Mouse (Mus musculus): ENCODE results near the gene Tmem102.

Tmem102 gene

DNA sequence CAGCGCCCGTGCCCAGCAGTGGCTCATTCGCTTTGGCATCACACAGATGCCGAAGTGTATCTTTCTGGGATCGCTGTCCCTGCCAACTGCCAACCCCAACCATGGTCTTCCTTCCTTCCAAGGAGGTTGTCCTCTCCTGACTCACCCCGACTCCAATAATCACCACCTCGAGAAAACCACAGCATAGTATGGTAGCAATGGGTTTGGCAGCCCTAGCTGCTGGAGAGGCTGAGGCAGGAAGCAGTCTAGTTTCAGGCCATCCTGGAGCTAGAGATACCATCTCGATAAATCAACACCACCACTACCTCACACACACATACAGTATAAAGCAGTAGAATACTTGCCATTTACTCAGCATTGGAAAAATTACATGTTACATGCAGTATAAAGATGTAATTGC is 13.4 kb upstream of the Tmem102 start:
- no peak for DNase-seq (ENCODE audit: low spot score)

GRCm38 (mm10) chr11:69818365-69818764 is 12.9 kb upstream of the Tmem102 start, which contains the start of gene Spem2:
Spem2 (minus strand) TSS chr11:69818465.
- no peak for DNase-seq (ENCODE audit: low spot score)

DNA sequence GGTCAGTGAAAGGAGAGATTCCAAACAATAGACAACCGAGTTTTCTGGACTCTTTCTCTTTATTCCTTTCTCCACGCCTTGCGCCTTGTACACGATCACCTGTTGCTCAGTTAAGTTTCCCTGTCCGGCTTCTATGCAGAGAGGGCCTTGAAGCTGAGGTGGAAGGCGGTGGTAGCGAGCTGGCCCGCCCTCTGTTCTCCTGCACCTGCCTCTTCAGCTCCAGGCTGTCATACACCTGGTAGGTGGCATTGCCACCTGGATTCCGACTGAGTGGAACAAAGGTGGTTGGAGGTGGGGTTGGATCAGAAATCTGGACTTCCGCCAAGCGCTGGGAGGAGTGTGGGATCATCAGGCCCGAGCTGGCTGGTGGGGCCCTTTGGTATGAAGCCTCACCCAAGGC is 11.1 kb upstream of the Tmem102 start:
- DNase-seq (ENCODE audit: low spot score): no peak

GRCm38 (mm10) chr11:69815155-69815554 is 9.7 kb upstream of the Tmem102 start, which contains the start of gene Gm39566:
Gm39566 (minus strand) TSS chr11:69815298.
- no peak for DNase-seq (ENCODE audit: low spot score)

GRCm38 (mm10) chr11:69810280-69810679 is 4.9 kb upstream of the Tmem102 start:
- DNase-seq (ENCODE audit: low spot score): no peak

DNA sequence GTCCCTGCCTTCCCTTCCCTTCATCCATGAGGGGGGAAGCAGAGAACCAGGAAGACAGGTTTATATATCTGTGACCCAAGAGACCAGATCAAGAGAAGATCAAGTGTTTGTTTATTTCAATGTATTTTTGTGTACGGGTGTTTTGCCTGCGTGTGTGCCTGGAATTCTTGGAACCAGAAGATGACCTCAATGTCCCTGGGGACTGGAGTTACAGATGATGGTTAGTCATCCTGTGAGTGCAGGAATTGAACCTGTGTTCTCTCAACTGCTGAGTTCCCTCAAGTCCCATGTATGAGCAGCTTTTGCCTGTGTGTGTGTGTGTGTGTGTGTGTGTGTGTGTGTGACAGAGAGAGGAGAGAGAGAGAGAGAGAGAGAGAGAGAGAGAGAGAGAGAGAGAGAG is 2.2 kb upstream of the Tmem102 start:
- DNase-seq (ENCODE audit: low spot score): no peak

DNA sequence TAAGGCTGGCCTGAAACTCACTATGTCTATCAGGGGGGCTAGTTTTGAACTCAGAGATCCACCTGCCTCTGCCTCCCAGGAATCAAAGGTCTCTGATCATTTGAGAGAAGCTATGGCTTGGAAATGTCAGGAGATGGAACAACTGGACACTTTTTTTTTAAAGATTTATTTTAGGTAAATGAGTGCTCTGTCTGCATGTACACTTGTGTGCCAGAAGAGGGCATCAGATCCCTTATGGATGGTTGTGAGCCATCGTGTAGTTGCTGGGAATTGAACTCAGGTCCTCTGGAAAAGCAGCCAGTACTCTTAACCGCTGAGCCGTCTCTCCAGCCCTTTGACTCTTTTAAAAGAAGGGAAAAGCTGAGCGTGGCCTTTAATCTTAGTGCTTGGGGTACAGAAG is 954 bp upstream of the Tmem102 start:
- no peak for DNase-seq (ENCODE audit: low spot score)

GRCm38 (mm10) chr11:69804652-69804940 is 828 bp downstream of the Tmem102 start:
- DNase-seq (ENCODE audit: low spot score): peak; percentile 66

DNA sequence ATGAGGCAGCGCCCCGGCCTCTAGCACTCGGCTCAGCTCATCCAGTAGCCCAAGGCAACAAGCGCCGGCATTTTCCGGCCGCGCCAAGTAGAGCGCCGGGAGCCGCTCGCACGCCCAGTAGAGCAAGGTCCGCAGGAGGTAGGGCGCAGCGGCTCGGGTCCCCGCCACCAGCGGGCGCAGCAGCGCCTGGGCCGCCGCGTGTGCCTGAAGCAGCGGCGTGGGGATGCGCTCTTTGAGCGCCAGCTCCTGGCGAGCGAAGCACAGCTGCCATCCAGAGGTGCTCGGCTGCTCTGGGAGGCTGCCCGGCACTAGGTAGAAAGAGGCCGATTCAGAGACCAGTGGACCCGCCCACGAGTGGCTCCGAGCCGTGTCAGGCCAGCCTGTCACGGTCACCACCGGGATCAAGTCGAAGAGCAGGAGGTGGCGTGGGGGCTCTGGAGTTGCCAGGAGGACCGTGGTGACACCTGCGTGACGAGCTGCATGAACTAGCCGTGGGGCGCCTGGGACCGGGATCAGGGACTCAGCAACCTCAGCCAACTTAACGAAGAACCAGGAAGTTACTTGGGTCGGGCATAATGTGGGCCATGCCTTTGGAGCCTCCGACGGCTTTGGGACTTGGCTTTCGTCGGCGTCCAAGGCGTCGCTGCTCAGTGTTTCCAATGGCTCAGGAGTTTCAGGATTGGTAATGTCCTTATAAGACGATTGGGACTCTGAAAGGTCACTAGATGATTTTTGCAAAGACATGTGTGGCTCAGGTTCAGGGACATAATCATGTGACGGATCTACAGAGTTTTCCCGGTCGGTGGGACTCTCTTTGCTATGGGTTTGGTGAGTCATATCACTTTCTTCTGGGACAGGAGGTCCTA is 1.4 kb downstream of the Tmem102 start:
- DNase-seq (ENCODE audit: low spot score): peak; percentile 79

- no peak for DNase-seq (ENCODE audit: low spot score)
Observed at GRCm38 (mm10) chr11:69803328-69803727, 2.1 kb downstream of the Tmem102 start.

GRCm38 (mm10) chr11:69802648-69803105 is 2.7 kb downstream of the Tmem102 start:
- peak; percentile 93 for DNase-seq (ENCODE audit: low spot score)

GRCm38 (mm10) chr11:69801379-69801977 is 3.9 kb downstream of the Tmem102 start, which contains the start of gene Fgf11:
Fgf11 (minus strand) TSS chr11:69801857.
- peak; percentile 60 for DNase-seq (ENCODE audit: low spot score)

GRCm38 (mm10) chr11:69800392-69801197 is 4.8 kb downstream of the Tmem102 start:
- peak; percentile 92 for DNase-seq (ENCODE audit: low spot score)

- DNase-seq (ENCODE audit: low spot score): peak; percentile 66
Observed at GRCm38 (mm10) chr11:69800138-69800391, 5.4 kb downstream of the Tmem102 start.

GRCm38 (mm10) chr11:69799394-69800137 is 5.9 kb downstream of the Tmem102 start:
- DNase-seq (ENCODE audit: low spot score): peak; percentile 64

DNA sequence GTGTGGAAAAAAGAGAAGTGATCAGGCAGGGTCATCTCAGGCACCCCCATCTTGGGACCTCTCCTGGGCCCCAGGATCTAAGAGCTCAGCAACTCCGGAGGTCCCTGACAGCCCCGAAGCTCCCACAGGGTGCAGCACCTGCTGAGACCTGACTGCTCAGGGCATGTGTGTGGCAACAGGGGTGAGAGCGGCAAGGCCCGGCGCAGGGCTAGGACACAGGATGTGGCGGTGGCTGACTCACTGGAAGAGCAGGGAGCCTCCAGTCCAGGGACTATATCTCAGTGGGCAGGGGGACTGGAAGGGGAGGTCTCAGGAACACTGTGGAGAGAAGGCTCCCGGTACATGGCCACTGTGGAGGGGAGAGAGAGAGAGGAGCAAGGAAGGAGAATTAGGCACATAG is 7.5 kb downstream of the Tmem102 start:
- no peak for DNase-seq (ENCODE audit: low spot score)

GRCm38 (mm10) chr11:69795983-69796435 is 9.4 kb downstream of the Tmem102 start:
- no peak for DNase-seq (ENCODE audit: low spot score)

- peak; percentile 94 for DNase-seq (ENCODE audit: low spot score)
Observed at GRCm38 (mm10) chr11:69795168-69795982, 10.0 kb downstream of the Tmem102 start, which contains the start of gene Chrnb1. Chrnb1 (minus strand) TSS chr11:69795943.

- no peak for DNase-seq (ENCODE audit: low spot score)
Observed at GRCm38 (mm10) chr11:69793429-69793828, 12.0 kb downstream of the Tmem102 start.

- DNase-seq (ENCODE audit: low spot score): no peak
Observed at GRCm38 (mm10) chr11:69791420-69791819, 14.0 kb downstream of the Tmem102 start.

GRCm38 (mm10) chr11:69789431-69789830 is 16.0 kb downstream of the Tmem102 start:
- no peak for DNase-seq (ENCODE audit: low spot score)

Measured in testis, postnatal 10 days (tissue).